Mouse (Mus musculus) Patski (cell line): ENCODE data around the gene Mlph. TPM values are rescaled to one million over a fixed set of nuclear protein-coding genes. Genes with fewer than 3 reads are reported as not detected.

Experiments used
- ATAC-seq: fragments of 100-300 bp; one replicate; pipeline ENCODE4 v1.8.0; 2021
- CTCF ChIA-PET: fragments of 350-600 bp; sonication (Branson Sonifier 250); formaldehyde crosslinking; loops from one replicate; lab custom pipeline; 2022; ENCODE audit warnings: inconsistent platforms; lab: Charles Lee
- POLR2A ChIA-PET: fragments of 350-600 bp; sonication (Branson Sonifier 250); formaldehyde crosslinking; loops from one replicate; lab custom pipeline; 2022; ENCODE audit warnings: antibody characterized with exemption, inconsistent platforms; lab: Charles Lee
- DNase-seq: peaks from one replicate; pipeline ENCODE4 v3.0.0-alpha.2; 2011; ENCODE audit warnings: low read depth, low spot score
- H3K27me3 ChIP-seq: fragments of 371-371 bp; one replicate; pipeline ENCODE4 v1.5.1; 2021
- CTCF ChIP-seq: fragments of 100-300 bp; IDR thresholded peaks from one replicate; pipeline ENCODE4 v1.5.1; 2021
- in situ Hi-C: fragments of 300-500 bp; cut with MboI; formaldehyde crosslinking; loops from 3 replicates; pipeline ENCODE4 v1.11.1; 2018; ENCODE audit warnings: low pct_unique_long_range_greater_than_20kb, mixed read lengths
- polyA plus RNA-seq: library from polyadenylated mRNA; unstranded; gene quantifications from one replicate; pipeline ENCODE4 v1.2.3, GENCODE M21; 2021

The Mlph gene
- polyA plus RNA-seq: 0.03 TPM

- no peak for ATAC-seq
- in situ Hi-C loops: no loop called here
Measured at GRCm38 (mm10) chr1:90914948-90915569, at the start of gene Mlph. TSS of gene Mlph (plus strand) at chr1:90915085.

GRCm38 (mm10) chr1:90866734-90867133 is 48.2 kb upstream of the Mlph start:
- peak; percentile 51 for DNase-seq
- in situ Hi-C loops: no loop called here
- ChIA-PET POLR2A (no interaction called here), CTCF (interaction anchor here (1.1 to 1.4 kb wide), 2 partner anchors 9 to 21 kb away, joined by 3 to 4 read pairs; no protein-coding TSS in a partner anchor)
- no peak for ATAC-seq
- TF ChIP-seq CTCF: no peak
- no peaks in the 10 kb centered on the region for H3K27me3 ChIP-seq

More at GRCm38 (mm10) chr1:90914948-90915569, at the start of gene Mlph:
- POLR2A ChIA-PET: no interaction called here
- no peaks in the 10 kb centered on the region for H3K27me3 ChIP-seq
- CTCF ChIA-PET: no interaction called here
- TF ChIP-seq CTCF: no peak
- no peak for DNase-seq

GRCm38 (mm10) chr1:90870581-90870980 is 44.3 kb upstream of the Mlph start:
- no peak for TF ChIP-seq CTCF
- DNase-seq (no peak), ATAC-seq (no peak)
- in situ Hi-C loops: no loop called here
- CTCF ChIA-PET: no interaction called here
- H3K27me3 ChIP-seq: no peaks in the 10 kb centered on the region
- POLR2A ChIA-PET: no interaction called here

DNA sequence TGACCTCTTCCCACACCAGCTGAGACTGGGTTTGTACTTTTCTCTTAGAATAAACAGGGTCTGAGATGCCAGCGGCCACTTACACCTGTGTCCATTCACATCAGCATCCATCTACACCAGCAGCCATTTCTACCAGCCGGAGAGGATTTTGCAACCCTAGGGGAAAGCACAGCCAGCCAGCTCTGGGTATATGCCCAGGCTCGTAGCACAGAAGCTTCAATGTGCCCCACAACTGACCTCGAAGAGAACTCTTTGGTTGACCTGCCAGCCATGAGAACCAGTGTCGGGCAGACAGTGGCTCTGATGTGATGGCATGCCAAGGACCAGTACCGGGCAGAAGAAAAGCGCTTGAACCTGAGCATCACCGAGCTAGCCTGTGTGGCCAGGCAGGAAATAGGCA is 39.5 kb upstream of the Mlph start:
- H3K27me3 ChIP-seq: peaks cover 3% of the 10 kb centered on the region
- POLR2A ChIA-PET: no interaction called here
- CTCF ChIA-PET: no interaction called here
- DNase-seq (no peak), ATAC-seq (no peak)
- TF ChIP-seq CTCF: no peak
- in situ Hi-C loops: no loop called here

GRCm38 (mm10) chr1:90875961-90876360 is 38.9 kb upstream of the Mlph start:
- in situ Hi-C loops: no loop called here
- H3K27me3 ChIP-seq: peaks cover 3% of the 10 kb centered on the region
- CTCF ChIA-PET: no interaction called here
- POLR2A ChIA-PET: no interaction called here
- no peak for TF ChIP-seq CTCF
- ATAC-seq (no peak), DNase-seq (no peak)

GRCm38 (mm10) chr1:90876486-90877270 is 38.2 kb upstream of the Mlph start:
- no peak for DNase-seq

GRCm38 (mm10) chr1:90885771-90886460 is 29.0 kb upstream of the Mlph start:
- CTCF ChIA-PET: interaction anchor here (1.5 kb wide), 1 partner anchor 18 kb away, joined by 3 read pairs; no protein-coding TSS in a partner anchor
- POLR2A ChIA-PET: interaction anchor here (1.0 kb wide), 1 partner anchor 42 kb away, joined by 3 read pairs; the partner anchor contains the start of gene Col6a3
- peaks cover 2% of the 10 kb centered on the region for H3K27me3 ChIP-seq
- DNase-seq: no peak
- in situ Hi-C loops: no loop called here
- no peak for ATAC-seq
- no peak for TF ChIP-seq CTCF

More at GRCm38 (mm10) chr1:90876486-90877270, 38.2 kb upstream of the Mlph start:
- ATAC-seq: no peak
- no peak for TF ChIP-seq CTCF
- ChIA-PET POLR2A (no interaction called here), CTCF (no interaction called here)
- in situ Hi-C loops: no loop called here
- H3K27me3 ChIP-seq: peaks cover 3% of the 10 kb centered on the region

DNA sequence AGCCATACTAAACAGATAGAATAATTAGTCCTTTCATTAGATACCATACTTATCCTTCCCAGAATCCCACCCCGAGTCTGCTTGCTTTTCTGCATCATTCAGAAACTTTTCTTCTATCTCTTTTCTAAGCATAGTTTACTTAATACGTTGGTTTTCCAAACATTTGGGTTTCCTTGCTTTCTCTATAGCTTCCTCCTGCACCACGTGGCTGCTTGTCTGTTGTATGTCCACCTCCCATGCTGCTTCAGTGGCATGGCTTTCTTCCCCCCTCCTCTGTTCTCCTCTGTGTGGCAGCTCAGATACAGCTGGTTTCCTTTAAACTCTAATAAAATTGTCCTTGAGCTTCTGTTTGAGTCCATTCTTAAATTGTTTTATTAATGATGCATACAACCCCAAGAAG is 20.4 kb upstream of the Mlph start:
- no peak for ATAC-seq
- POLR2A ChIA-PET: no interaction called here

GRCm38 (mm10) chr1:90895004-90895403 is 19.9 kb upstream of the Mlph start:
- no peak for TF ChIP-seq CTCF
- in situ Hi-C loops: no loop called here
- no peak for DNase-seq
- CTCF ChIA-PET: no interaction called here
- POLR2A ChIA-PET: no interaction called here
- no peak for ATAC-seq
- H3K27me3 ChIP-seq: no peaks in the 10 kb centered on the region

More for the DNA sequence above, 20.4 kb upstream of the Mlph start:
- no peak for TF ChIP-seq CTCF
- H3K27me3 ChIP-seq: no peaks in the 10 kb centered on the region
- in situ Hi-C loops: no loop called here
- DNase-seq: no peak
- CTCF ChIA-PET: no interaction called here

DNA sequence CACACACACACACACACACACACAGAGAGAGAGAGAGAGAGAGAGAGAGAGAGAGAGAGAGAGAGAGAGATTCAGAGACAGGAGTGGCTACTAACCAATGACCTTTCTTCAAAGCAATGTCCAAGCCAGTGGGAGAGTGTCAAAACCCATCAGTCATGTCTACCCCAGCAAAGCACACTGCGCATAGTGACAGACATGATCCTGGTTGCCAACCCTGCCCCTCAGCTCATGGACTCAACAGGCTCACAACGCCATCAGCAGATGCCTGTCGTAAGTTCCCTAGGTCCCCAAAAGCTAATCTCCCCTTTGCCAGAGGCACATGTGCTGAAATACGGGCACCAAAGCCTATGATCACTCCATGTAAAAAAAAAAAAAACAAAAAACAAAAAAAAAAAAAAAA is 18.6 kb upstream of the Mlph start:
- ChIA-PET CTCF (no interaction called here), POLR2A (interaction anchor here (0.8 kb wide), 1 partner anchor 47 kb away, joined by 3 read pairs; no protein-coding TSS in a partner anchor)
- in situ Hi-C loops: no loop called here

More for the DNA sequence above, 18.6 kb upstream of the Mlph start:
- no peak for ATAC-seq
- no peaks in the 10 kb centered on the region for H3K27me3 ChIP-seq
- no peak for DNase-seq
- TF ChIP-seq CTCF: no peak
